Mouse (Mus musculus): ENCODE measurements around the gene Myo15b. TPM values are rescaled to one million over a fixed set of nuclear protein-coding genes. Genes with fewer than 3 reads are reported as not detected.

Myo15b gene
- polyA plus RNA-seq, 1 experiment from 2014 or later, result 0.16 TPM

DNA sequence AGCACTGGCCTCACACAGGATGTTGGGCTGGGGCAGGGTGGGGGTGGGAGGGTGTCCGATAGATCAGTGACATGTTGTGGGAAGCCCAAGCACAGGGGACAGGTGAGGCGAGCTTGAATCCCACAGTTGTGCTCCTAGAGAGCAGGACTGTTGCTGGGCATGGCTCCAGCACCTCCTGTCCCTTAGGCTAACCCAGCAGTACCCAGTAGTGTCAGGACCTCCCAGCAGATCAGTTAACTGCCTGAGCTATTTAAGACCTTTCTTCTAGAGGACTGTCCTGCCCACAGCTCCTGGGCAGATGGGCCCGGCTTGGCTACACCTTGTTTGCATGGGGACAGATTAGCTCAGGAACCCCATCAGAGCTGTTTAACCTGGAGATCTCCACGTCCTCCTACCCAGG lies 29.2 kb upstream of the Myo15b start:
- no peak for ATAC-seq
- no peaks in the 10 kb centered on the region for H3K9me3 ChIP-seq (ENCODE audit: control insufficient read depth, low read length)
- H3K4me2 ChIP-seq (ENCODE audit: low read length), result no peak overlapping the region
- H3K9ac ChIP-seq (ENCODE audit: low read depth, low read length), result no peak overlapping the region
- peaks cover 25% of the 10 kb centered on the region for H3K27me3 ChIP-seq (replicated peaks; ENCODE audit: control insufficient read depth, insufficient read depth, low read length)
- WGBS, result 65% methylated on average over 4 of the region's 4 CpGs
- no peak overlapping the region for H3K27ac ChIP-seq (ENCODE audit: low read depth, low read length)
- H3K4me3 ChIP-seq (ENCODE audit: low read length), result no peak overlapping the region
- H3K36me3 ChIP-seq (ENCODE audit: control insufficient read depth, insufficient read depth, low read length), result no peaks in the 10 kb centered on the region
- H3K4me1 ChIP-seq (ENCODE audit: control insufficient read depth, insufficient read depth, low read depth, low read length), result peaks cover 6% of the 10 kb centered on the region

DNA sequence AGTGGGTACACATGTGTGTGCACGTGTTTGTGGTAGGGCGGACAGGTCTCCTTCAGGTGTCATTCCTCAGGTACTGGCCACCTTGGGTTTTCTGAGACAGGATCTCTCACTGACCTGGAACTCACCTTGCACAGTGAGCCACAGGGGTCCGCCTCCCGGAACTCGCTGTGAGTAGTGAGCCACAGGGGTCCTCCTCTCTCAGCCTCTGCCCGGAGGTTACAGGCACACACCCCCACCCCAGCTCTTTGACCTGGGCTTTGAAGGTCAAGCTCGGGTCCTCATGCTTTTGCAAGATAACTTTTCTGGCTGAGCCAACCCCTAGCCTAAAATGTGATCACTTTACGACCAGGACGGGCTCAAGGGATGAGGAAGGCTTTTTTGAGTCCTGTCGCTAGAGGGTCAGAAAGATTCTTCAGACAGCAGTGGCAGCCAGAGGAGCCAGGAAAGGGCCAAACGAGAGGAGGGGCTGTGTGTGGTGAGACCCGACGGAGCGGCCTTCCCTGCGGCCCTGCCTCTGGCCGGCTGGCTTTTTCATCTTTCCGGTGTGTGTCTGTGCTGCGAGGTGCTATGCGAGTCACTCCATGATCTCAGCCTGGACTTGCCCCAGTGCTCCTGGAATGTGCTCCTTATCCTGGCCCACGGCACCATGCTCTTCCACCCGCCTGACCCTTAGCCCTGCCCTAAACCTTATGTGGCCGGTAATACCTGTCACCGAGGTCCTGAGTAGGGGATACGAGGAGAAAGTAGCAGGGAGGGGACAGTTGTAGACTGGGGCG lies 27.5 kb upstream of the Myo15b start:
- H3K9me3 ChIP-seq (ENCODE audit: control insufficient read depth, low read length), result no peaks in the 10 kb centered on the region
- H3K4me3 ChIP-seq (ENCODE audit: low read length), result no peak overlapping the region
- H3K4me1 ChIP-seq (ENCODE audit: control insufficient read depth, insufficient read depth, low read depth, low read length), result no peaks in the 10 kb centered on the region
- no peak overlapping the region for H3K9ac ChIP-seq (ENCODE audit: low read depth, low read length)
- H3K36me3 ChIP-seq (ENCODE audit: control insufficient read depth, insufficient read depth, low read length), result no peaks in the 10 kb centered on the region
- ATAC-seq, result no peak
- H3K27ac ChIP-seq (ENCODE audit: low read depth, low read length), result no peak overlapping the region
- 26% methylated on average over 25 of the region's 25 CpGs for WGBS
- H3K27me3 ChIP-seq (replicated peaks; ENCODE audit: control insufficient read depth, insufficient read depth, low read length), result peaks cover 13% of the 10 kb centered on the region
- no peak overlapping the region for H3K4me2 ChIP-seq (ENCODE audit: low read length)

- H3K27ac ChIP-seq (ENCODE audit: low read depth, low read length), result no peak overlapping the region
- H3K4me1 ChIP-seq (ENCODE audit: control insufficient read depth, insufficient read depth, low read depth, low read length), result no peaks in the 10 kb centered on the region
- WGBS, result 46% methylated on average over 3 of the region's 3 CpGs
- no peak overlapping the region for H3K4me3 ChIP-seq (ENCODE audit: low read length)
- H3K9ac ChIP-seq (ENCODE audit: low read depth, low read length), result no peak overlapping the region
- H3K4me2 ChIP-seq (ENCODE audit: low read length), result no peak overlapping the region
- H3K36me3 ChIP-seq (ENCODE audit: control insufficient read depth, insufficient read depth, low read length), result no peaks in the 10 kb centered on the region
- no peak for ATAC-seq
- H3K9me3 ChIP-seq (ENCODE audit: control insufficient read depth, low read length), result no peaks in the 10 kb centered on the region
- peaks cover 6% of the 10 kb centered on the region for H3K27me3 ChIP-seq (replicated peaks; ENCODE audit: control insufficient read depth, insufficient read depth, low read length)
Observed at GRCm38 (mm10) chr11:115831518-115831917, 26.7 kb upstream of the Myo15b start.

DNA sequence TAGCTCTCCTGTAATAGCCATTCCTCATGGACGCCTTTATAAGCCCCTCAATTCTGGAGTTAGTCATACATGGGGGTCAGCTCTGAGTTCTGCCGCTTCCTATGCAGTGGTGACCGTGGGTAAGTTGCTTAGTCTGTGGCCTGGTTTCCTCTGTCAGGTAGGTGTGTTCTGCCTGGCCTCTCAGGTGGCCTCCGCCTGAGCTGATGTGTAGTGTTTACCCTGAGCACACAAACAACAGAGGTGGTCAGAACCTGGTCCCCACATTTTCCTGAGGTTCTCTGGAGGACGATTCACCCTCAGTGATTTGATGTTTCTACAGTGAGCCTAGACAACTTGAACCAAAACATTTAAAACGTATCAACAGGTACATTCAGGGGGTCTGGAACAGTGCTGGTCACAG lies 26.1 kb upstream of the Myo15b start:
- Histone ChIP-seq H3K27ac (ENCODE audit: low read depth, low read length) (no peak overlapping the region), H3K4me2 (ENCODE audit: low read length) (no peak overlapping the region), H3K27me3 (replicated peaks; ENCODE audit: control insufficient read depth, insufficient read depth, low read length) (peaks cover 6% of the 10 kb centered on the region), H3K9me3 (ENCODE audit: control insufficient read depth, low read length) (no peaks in the 10 kb centered on the region), H3K9ac (ENCODE audit: low read depth, low read length) (no peak overlapping the region), H3K4me1 (ENCODE audit: control insufficient read depth, insufficient read depth, low read depth, low read length) (no peaks in the 10 kb centered on the region), H3K4me3 (ENCODE audit: low read length) (no peak overlapping the region), H3K36me3 (ENCODE audit: control insufficient read depth, insufficient read depth, low read length) (no peaks in the 10 kb centered on the region)
- no peak for ATAC-seq
- WGBS, result 61% methylated on average over 6 of the region's 6 CpGs

DNA sequence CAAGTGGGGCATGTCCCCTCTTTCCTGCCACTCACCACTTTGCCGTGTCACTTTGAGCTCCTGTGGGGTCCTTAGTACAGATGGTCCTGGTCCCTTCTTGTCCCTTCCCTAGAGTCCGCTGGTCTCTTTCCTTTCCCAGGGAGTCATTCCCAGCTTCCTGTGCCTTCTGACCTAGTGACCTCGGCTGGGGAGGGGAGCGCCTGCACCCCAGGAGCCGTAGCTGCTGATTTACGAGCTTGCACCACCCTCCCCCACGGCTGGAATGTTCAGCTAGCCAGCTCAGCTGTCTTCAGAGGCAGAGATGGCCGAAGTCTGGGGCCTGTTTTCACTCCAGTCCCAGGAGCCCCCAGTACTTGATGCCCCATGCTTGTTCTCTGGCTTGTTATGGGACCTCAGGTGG lies 25.7 kb upstream of the Myo15b start:
- H3K4me1 ChIP-seq (ENCODE audit: control insufficient read depth, insufficient read depth, low read depth, low read length), result no peaks in the 10 kb centered on the region
- H3K4me2 ChIP-seq (ENCODE audit: low read length), result no peak overlapping the region
- H3K36me3 ChIP-seq (ENCODE audit: control insufficient read depth, insufficient read depth, low read length), result no peaks in the 10 kb centered on the region
- no peaks in the 10 kb centered on the region for H3K9me3 ChIP-seq (ENCODE audit: control insufficient read depth, low read length)
- H3K27me3 ChIP-seq (replicated peaks; ENCODE audit: control insufficient read depth, insufficient read depth, low read length), result peaks cover 6% of the 10 kb centered on the region
- no peak overlapping the region for H3K4me3 ChIP-seq (ENCODE audit: low read length)
- WGBS, result 4% methylated on average over 8 of the region's 8 CpGs
- H3K9ac ChIP-seq (ENCODE audit: low read depth, low read length), result no peak overlapping the region
- no peak for ATAC-seq
- H3K27ac ChIP-seq (ENCODE audit: low read depth, low read length), result no peak overlapping the region

DNA sequence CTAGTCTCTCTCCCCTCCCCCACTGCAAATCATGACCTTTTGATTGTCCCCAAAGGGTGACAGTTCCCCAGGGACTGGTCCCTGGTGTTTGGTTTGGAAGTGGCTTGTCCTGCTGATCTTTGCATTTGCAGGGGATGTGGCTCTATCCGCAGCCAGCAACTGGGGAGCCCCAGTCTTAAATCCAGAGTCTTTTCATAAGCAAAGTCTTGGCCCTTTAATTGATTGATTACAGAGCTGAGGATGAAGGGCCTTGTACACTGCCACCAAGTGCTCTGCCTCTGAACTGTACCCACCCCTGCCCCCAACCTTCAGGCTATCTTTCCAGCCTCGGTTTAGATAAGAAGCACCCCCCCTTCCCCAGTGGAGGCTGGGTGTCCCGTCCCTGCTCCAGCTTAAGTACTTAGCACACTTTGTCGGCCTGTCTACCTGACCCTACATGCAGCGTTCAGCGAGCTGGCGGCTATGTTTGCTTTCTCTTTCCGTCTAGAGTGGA lies 25.1 kb upstream of the Myo15b start:
- Histone ChIP-seq H3K27me3 (replicated peaks; ENCODE audit: control insufficient read depth, insufficient read depth, low read length) (peaks cover 6% of the 10 kb centered on the region), H3K36me3 (ENCODE audit: control insufficient read depth, insufficient read depth, low read length) (no peaks in the 10 kb centered on the region), H3K27ac (ENCODE audit: low read depth, low read length) (no peak overlapping the region), H3K4me2 (ENCODE audit: low read length) (no peak overlapping the region), H3K9me3 (ENCODE audit: control insufficient read depth, low read length) (no peaks in the 10 kb centered on the region), H3K9ac (ENCODE audit: low read depth, low read length) (no peak overlapping the region), H3K4me1 (ENCODE audit: control insufficient read depth, insufficient read depth, low read depth, low read length) (no peaks in the 10 kb centered on the region), H3K4me3 (ENCODE audit: low read length) (no peak overlapping the region)
- WGBS, result 23% methylated on average over 8 of the region's 8 CpGs
- ATAC-seq, result no peak

- no peak overlapping the region for H3K27ac ChIP-seq (ENCODE audit: low read depth, low read length)
- H3K9ac ChIP-seq (ENCODE audit: low read depth, low read length), result no peak overlapping the region
- H3K9me3 ChIP-seq (ENCODE audit: control insufficient read depth, low read length), result no peaks in the 10 kb centered on the region
- H3K4me2 ChIP-seq (ENCODE audit: low read length), result no peak overlapping the region
- 61% methylated on average over 6 of the region's 6 CpGs for WGBS
- no peak overlapping the region for H3K4me3 ChIP-seq (ENCODE audit: low read length)
- no peaks in the 10 kb centered on the region for H3K36me3 ChIP-seq (ENCODE audit: control insufficient read depth, insufficient read depth, low read length)
- no peak for ATAC-seq
- peaks cover 6% of the 10 kb centered on the region for H3K27me3 ChIP-seq (replicated peaks; ENCODE audit: control insufficient read depth, insufficient read depth, low read length)
- no peaks in the 10 kb centered on the region for H3K4me1 ChIP-seq (ENCODE audit: control insufficient read depth, insufficient read depth, low read depth, low read length)
Observed at GRCm38 (mm10) chr11:115834033-115834432, 24.2 kb upstream of the Myo15b start.

DNA sequence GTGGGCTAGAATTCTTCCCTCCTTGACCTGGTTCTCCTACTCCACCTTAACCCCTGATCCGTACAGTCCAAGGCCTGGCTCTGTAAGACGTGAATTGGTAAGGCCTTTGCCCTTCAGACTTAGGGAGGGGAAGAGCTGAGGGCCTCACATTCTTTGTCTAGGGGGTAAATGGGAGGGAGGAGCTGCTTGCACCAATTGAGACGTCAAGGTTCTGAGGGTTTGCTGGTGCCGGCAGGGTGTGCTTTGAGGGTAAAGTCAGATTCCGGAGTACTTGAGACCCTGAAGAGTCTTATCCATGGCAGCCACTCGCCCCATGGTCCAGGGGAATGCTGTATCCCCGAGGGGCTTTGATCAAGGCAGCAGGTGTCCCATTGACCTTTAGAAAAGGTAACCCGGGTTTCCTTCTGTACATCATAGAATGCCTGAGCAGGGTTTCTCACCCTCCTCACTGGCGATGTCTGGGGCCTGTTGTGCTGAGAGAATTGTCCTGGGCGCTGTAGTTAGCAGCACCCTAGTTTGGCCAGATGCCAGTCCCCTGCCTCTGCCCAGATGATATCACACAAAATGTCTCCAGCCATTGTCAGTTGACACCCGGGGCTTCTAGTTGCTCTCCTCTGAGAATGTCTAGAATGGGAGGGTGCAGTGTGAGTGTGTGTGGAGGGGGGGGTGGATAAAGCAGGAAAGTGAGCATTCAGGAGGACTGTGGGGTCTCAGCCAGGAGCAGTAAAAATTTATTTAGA lies 21.4 kb upstream of the Myo15b start:
- no peak for ATAC-seq
- WGBS, result 35% methylated on average over 11 of the region's 11 CpGs
- no peaks in the 10 kb centered on the region for H3K4me1 ChIP-seq (ENCODE audit: control insufficient read depth, insufficient read depth, low read depth, low read length)
- no peak overlapping the region for H3K4me2 ChIP-seq (ENCODE audit: low read length)
- no peak overlapping the region for H3K4me3 ChIP-seq (ENCODE audit: low read length)
- no peaks in the 10 kb centered on the region for H3K27me3 ChIP-seq (replicated peaks; ENCODE audit: control insufficient read depth, insufficient read depth, low read length)
- H3K27ac ChIP-seq (ENCODE audit: low read depth, low read length), result no peak overlapping the region
- H3K9ac ChIP-seq (ENCODE audit: low read depth, low read length), result no peak overlapping the region
- no peaks in the 10 kb centered on the region for H3K9me3 ChIP-seq (ENCODE audit: control insufficient read depth, low read length)
- H3K36me3 ChIP-seq (ENCODE audit: control insufficient read depth, insufficient read depth, low read length), result no peaks in the 10 kb centered on the region

GRCm38 (mm10) chr11:115837606-115838345 lies 20.4 kb upstream of the Myo15b start:
- Histone ChIP-seq H3K4me2 (ENCODE audit: low read length) (no peak overlapping the region), H3K9ac (ENCODE audit: low read depth, low read length) (no peak overlapping the region), H3K4me3 (ENCODE audit: low read length) (no peak overlapping the region), H3K9me3 (ENCODE audit: control insufficient read depth, low read length) (no peaks in the 10 kb centered on the region), H3K36me3 (ENCODE audit: control insufficient read depth, insufficient read depth, low read length) (no peaks in the 10 kb centered on the region), H3K4me1 (ENCODE audit: control insufficient read depth, insufficient read depth, low read depth, low read length) (no peaks in the 10 kb centered on the region), H3K27me3 (replicated peaks; ENCODE audit: control insufficient read depth, insufficient read depth, low read length) (no peaks in the 10 kb centered on the region), H3K27ac (ENCODE audit: low read depth, low read length) (no peak overlapping the region)
- ATAC-seq, result no peak
- WGBS, result 94% methylated on average over 22 of the region's 22 CpGs

All from hindbrain, embryonic 16.5 days (tissue).